Mouse (Mus musculus) cortical plate, adult 2 months (tissue): ENCODE measurements at regions not wholly inside any gene's neighbourhood (a gene's known extent, or its start where the extent isn't known, plus 50 kb on each side); places are given as distances from the start of the nearest gene placed in this dataset.

Experiments
- CTCF ChIP-seq: fragments of 200-500 bp; IDR thresholded peaks from 2 replicates; pipeline ENCODE4 v1.5.1; 2011; ENCODE audit warnings: mild to moderate bottlenecking, control low read depth, low read length; ENCODE audit not compliant: insufficient read depth; ENCODE audit errors: extremely low read depth
- POLR2A ChIP-seq: fragments of 200-500 bp; IDR thresholded peaks from 2 replicates; pipeline ENCODE4 v1.6.1; 2011; ENCODE audit warnings: mild to moderate bottlenecking, low read length, control low read depth; ENCODE audit not compliant: insufficient read depth; ENCODE audit errors: extremely low read depth

GRCm38 (mm10) chr12:70592821-70593220, 139.9 kb downstream of the Tmx1 start:
- TF ChIP-seq CTCF (no peak), POLR2A (no peak)
